Mouse (Mus musculus) liver, embryonic 14.5 days (tissue): ENCODE measurements around the gene Fam129a. TPM values are rescaled to one million over a fixed set of nuclear protein-coding genes. Genes with fewer than 3 reads are reported as not detected.

ENCODE experiments used
- ATAC-seq: fragments of 200-750 bp; cut with Nextera tagmentation; 2 replicates; pipeline ENCODE4 v1.8.0; 2017; ENCODE audit warnings: moderate number of reproducible peaks, mild to moderate bottlenecking, moderate library complexity; ENCODE audit not compliant: insufficient read depth
- DNase-seq, 3 experiments: peaks; one replicate each; pipeline ENCODE4 v3.0.0-alpha.2; 2012 to 2013; ENCODE audit warnings: low read depth in 3 of 3, low spot score in 3 of 3
- H3K27ac ChIP-seq: fragments of 300-500 bp; sonication (generic); 2 replicates; pipeline ENCODE4 v1.5.1; 2014; ENCODE audit warnings: moderate library complexity, mild to moderate bottlenecking, control low read depth, inconsistent platforms
- H3K27me3 ChIP-seq: fragments of 300-500 bp; sonication (generic); 2 replicates; pipeline ENCODE4 v1.6.1; 2014; ENCODE audit warnings: mild to moderate bottlenecking, low read length, moderate library complexity; ENCODE audit not compliant: control insufficient read depth, insufficient read depth
- H3K36me3 ChIP-seq: fragments of 300-500 bp; sonication (generic); replicated peaks from 2 replicates; pipeline ENCODE4 v1.6.1; 2014; ENCODE audit warnings: low read depth; ENCODE audit not compliant: control insufficient read depth, insufficient read depth
- H3K4me1 ChIP-seq, 2 experiments: fragments of 200-500 bp in 1 of 2; fragments of 300-500 bp in 1 of 2; sonication (generic) in 1 of 2; replicated peaks; 2 replicates each; pipeline ENCODE4 v1.6.1; 2012 to 2014; ENCODE audit warnings: antibody characterized with exemption in 1 of 2, inconsistent platforms in 1 of 2, low read length in 1 of 2; ENCODE audit not compliant: control insufficient read depth in 2 of 2, insufficient read depth in 2 of 2
- H3K4me2 ChIP-seq: fragments of 300-500 bp; sonication (generic); 2 replicates; pipeline ENCODE4 v1.6.1; 2014; ENCODE audit warnings: low read depth, mild to moderate bottlenecking, control low read depth, moderate library complexity
- H3K4me3 ChIP-seq, 2 experiments: fragments of 200-500 bp in 1 of 2; fragments of 300-500 bp in 1 of 2; sonication (generic) in 1 of 2; 2 replicates each; pipeline ENCODE4 v1.5.1; 2012 to 2014; ENCODE audit warnings: low read depth in 2 of 2, low read length in 2 of 2, mild to moderate bottlenecking in 2 of 2, control low read depth in 1 of 2, inconsistent platforms in 1 of 2, moderate library complexity in 1 of 2; ENCODE audit not compliant: insufficient read depth in 1 of 2
- H3K9ac ChIP-seq: fragments of 300-500 bp; sonication (generic); replicated peaks from 2 replicates; pipeline ENCODE4 v1.6.1; 2014; ENCODE audit warnings: mild to moderate bottlenecking, control low read depth, moderate library complexity
- H3K9me3 ChIP-seq: fragments of 300-500 bp; sonication (generic); 2 replicates; pipeline ENCODE4 v1.6.1; 2016; ENCODE audit warnings: low read length, mixed read lengths; ENCODE audit not compliant: control insufficient read depth
- CTCF ChIP-seq: IDR thresholded peaks from 2 replicates; pipeline ENCODE4 v1.5.1; 2016; ENCODE audit warnings: antibody characterized with exemption, low read depth, control low read depth
- EP300 ChIP-seq: IDR thresholded peaks from 2 replicates; pipeline ENCODE4 v1.6.1; 2016; ENCODE audit warnings: antibody characterized with exemption, low read depth
- WGBS: fragments of 180-500 bp; shearing (Covaris S2); extraction: QIAGEN DNeasy Blood & Tissue Kit; methylation state at CpG from one replicate; pipeline ENCODE4 v1.1.7; 2014; ENCODE audit not compliant: insufficient replicate concordance; 5-methylcytosine and 5-hydroxymethylcytosine counted together
- polyA plus RNA-seq, 2 experiments: library from polyadenylated mRNA; depleted of rRNA in 1 of 2; stranded (reverse) in 1 of 2; unstranded in 1 of 2; fragments of >200 nt; fragmentation: Nextera tagmentation in 1 of 2; extraction: Ambion mirVana in 1 of 2; gene quantifications; 2 replicates each; pipeline versions ENCODE4 v1.2.1 to v1.2.3; 2012 to 2014

The Fam129a gene
- polyA plus RNA-seq, 2 experiments = 1.5 to 3.4 TPM

- ATAC-seq (no peak), DNase-seq (no peak)
- Histone ChIP-seq H3K4me2 (no peak overlapping the region), H3K9me3 (no peaks in the 10 kb centered on the region), H3K27me3 (no peaks in the 10 kb centered on the region), H3K4me3 (no peak overlapping the region), H3K4me1 (peaks cover 0 to 4% of the 10 kb centered on the region in 2 experiments; a peak in 2 of 4 replicates), H3K36me3 (no peaks in the 10 kb centered on the region), H3K9ac (no peak overlapping the region), H3K27ac (no peak overlapping the region)
- WGBS = 42% methylated on average over 8 of the region's 8 CpGs
- no peak for TF ChIP-seq CTCF
- no peak for TF ChIP-seq EP300
Observed at GRCm38 (mm10) chr1:151659636-151660035, 88.7 kb downstream of the Fam129a start.

GRCm38 (mm10) chr1:151660251-151660650 lies 89.3 kb downstream of the Fam129a start:
- ATAC-seq (no peak), DNase-seq (no peak)
- Histone ChIP-seq H3K27ac (no peak overlapping the region), H3K4me3 (no peak overlapping the region), H3K27me3 (no peaks in the 10 kb centered on the region), H3K9me3 (no peaks in the 10 kb centered on the region), H3K4me1 (peaks cover 0 to 4% of the 10 kb centered on the region in 2 experiments; a peak in 2 of 4 replicates), H3K9ac (no peak overlapping the region), H3K36me3 (no peaks in the 10 kb centered on the region), H3K4me2 (no peak overlapping the region)
- WGBS = 45% methylated on average over 4 of the region's 4 CpGs
- TF ChIP-seq CTCF (no peak), EP300 (no peak)

- H3K27ac ChIP-seq = no peak overlapping the region
- TF ChIP-seq EP300 (no peak), CTCF (no peak)
- no peak overlapping the region for H3K9ac ChIP-seq
- H3K4me2 ChIP-seq = no peak overlapping the region
- ATAC-seq = no peak
- no peak for DNase-seq
- WGBS = 60% methylated on average over 6 of the region's 6 CpGs
- no peaks in the 10 kb centered on the region for H3K36me3 ChIP-seq
- H3K4me1 ChIP-seq = peaks cover 0 to 4% of the 10 kb centered on the region in 2 experiments; a peak in 2 of 4 replicates
- no peaks in the 10 kb centered on the region for H3K27me3 ChIP-seq
- H3K4me3 ChIP-seq = no peak overlapping the region
- H3K9me3 ChIP-seq = no peaks in the 10 kb centered on the region
Observed at GRCm38 (mm10) chr1:151660883-151661282, 89.9 kb downstream of the Fam129a start.

- Histone ChIP-seq H3K9me3 (no peaks in the 10 kb centered on the region), H3K4me2 (no peak overlapping the region), H3K4me3 (no peak overlapping the region), H3K4me1 (peaks cover under 1 to 7% of the 10 kb centered on the region in 2 experiments; a peak in 3 of 4 replicates), H3K36me3 (no peaks in the 10 kb centered on the region), H3K9ac (no peak overlapping the region), H3K27ac (no peak overlapping the region), H3K27me3 (no peaks in the 10 kb centered on the region)
- ATAC-seq (no peak), DNase-seq (no peak)
- 53% methylated on average over 7 of the region's 7 CpGs for WGBS
- TF ChIP-seq EP300 (no peak), CTCF (no peak)
Observed at GRCm38 (mm10) chr1:151661684-151662439, 90.9 kb downstream of the Fam129a start.

GRCm38 (mm10) chr1:151662958-151663357 lies 92.0 kb downstream of the Fam129a start:
- Histone ChIP-seq H3K27ac (no peak overlapping the region), H3K9ac (no peak overlapping the region), H3K4me3 (no peak overlapping the region), H3K27me3 (no peaks in the 10 kb centered on the region), H3K36me3 (no peaks in the 10 kb centered on the region), H3K4me2 (no peak overlapping the region), H3K4me1 (peaks cover 7 to 16% of the 10 kb centered on the region in 2 experiments), H3K9me3 (no peaks in the 10 kb centered on the region)
- ATAC-seq (no peak), DNase-seq (no peak)
- TF ChIP-seq CTCF (no peak), EP300 (no peak)
- 54% methylated on average over 6 of the region's 6 CpGs for WGBS
